Mouse (Mus musculus): ENCODE measurements around the gene Elmsan1. TPM values are rescaled to one million over a fixed set of nuclear protein-coding genes. Genes with fewer than 3 reads are reported as not detected.
A peak's percentile ranks its signal among the peaks of the same experiment; 100 is the strongest.

Gene Elmsan1
- polyA plus RNA-seq, 1 experiment from 2014 or later = 9.0 TPM

DNA sequence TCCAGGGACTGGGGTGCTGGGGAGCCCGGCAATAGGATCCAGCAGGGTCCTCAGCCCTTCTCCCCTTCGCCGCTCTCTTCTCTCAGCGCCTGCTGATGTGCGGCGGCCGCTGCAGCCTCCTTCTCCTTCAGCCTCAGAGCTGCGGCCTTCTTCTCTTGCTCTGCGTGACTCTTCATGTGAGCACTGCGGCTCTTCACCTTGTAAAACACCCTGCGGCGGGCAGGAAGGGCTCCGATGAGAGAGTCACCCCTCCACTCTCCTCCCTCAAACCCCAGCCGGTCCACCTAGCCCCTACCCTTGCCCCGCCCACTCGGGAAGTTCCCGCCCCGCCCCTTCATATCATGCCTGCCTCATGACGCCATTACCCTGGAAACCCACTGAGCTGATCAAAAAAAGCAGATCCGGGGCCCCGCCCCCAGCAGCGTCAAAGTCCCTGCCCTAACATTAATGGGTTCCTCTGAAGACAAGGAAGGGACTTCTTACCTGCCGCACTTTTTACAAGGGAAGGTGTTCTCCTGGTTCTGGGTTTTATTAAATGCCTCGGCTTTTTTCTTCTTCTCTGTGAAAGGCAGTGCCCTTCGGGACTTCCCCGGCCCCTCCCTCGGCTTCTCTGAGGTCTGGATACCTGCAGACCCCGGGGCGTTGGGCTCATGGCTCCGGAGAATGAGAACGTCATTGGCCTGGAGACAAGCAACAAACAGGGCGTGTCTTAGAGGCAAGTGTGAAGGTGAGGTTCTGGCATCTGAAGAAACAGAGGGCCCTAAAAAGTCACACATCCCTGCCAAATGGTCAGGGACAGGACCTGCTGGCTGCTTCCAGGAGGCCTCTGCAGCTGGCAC, 66.1 kb downstream of the Elmsan1 start:
- Histone ChIP-seq H3K27me3 (no peaks in the 10 kb centered on the region), H3K27ac (no peak overlapping the region), H3K4me3 (no peak overlapping the region), H3K4me1 (peaks cover 8% of the 10 kb centered on the region; the same call in 1 of the 2 replicates), H3K9ac (no peak overlapping the region), H3K36me3 (peaks cover 55% of the 10 kb centered on the region), H3K4me2 (replicated peaks) (no peak overlapping the region), H3K9me3 (no peaks in the 10 kb centered on the region)
- ATAC-seq (ENCODE audit: insufficient number of reproducible peaks, insufficient read depth, low FRiP score, low TSS enrichment) = no peak
- WGBS = 79% methylated on average over 32 of the region's 32 CpGs

DNA sequence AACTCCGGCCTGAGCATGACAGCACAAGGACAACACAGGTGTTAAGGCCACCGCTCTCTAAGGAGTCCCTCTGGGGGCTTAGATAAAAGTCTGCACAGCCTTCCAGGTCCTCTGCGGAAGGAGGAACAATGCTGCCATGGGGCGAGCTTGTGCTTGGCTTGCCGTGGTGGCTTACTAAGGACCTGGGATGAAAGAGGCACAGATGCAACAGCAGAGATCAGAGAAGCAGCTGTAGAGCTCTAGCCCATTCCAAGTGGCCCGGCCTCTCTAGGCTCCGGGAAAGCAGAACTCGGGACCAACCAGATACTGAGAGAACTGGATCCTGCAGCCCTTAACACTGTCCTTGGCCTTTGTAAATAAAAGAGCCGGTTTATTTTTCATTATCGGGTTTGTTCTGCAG, 66.8 kb downstream of the Elmsan1 start:
- H3K4me3 ChIP-seq = no peak overlapping the region
- H3K9me3 ChIP-seq = no peaks in the 10 kb centered on the region
- no peak overlapping the region for H3K4me2 ChIP-seq (replicated peaks)
- H3K27me3 ChIP-seq = no peaks in the 10 kb centered on the region
- no peak overlapping the region for H3K27ac ChIP-seq
- no peak for ATAC-seq (ENCODE audit: insufficient number of reproducible peaks, insufficient read depth, low FRiP score, low TSS enrichment)
- H3K4me1 ChIP-seq = peaks cover 8% of the 10 kb centered on the region; the same call in 1 of the 2 replicates
- H3K9ac ChIP-seq = no peak overlapping the region
- H3K36me3 ChIP-seq = peaks cover 53% of the 10 kb centered on the region
- 90% methylated on average over 10 of the region's 10 CpGs for WGBS

DNA sequence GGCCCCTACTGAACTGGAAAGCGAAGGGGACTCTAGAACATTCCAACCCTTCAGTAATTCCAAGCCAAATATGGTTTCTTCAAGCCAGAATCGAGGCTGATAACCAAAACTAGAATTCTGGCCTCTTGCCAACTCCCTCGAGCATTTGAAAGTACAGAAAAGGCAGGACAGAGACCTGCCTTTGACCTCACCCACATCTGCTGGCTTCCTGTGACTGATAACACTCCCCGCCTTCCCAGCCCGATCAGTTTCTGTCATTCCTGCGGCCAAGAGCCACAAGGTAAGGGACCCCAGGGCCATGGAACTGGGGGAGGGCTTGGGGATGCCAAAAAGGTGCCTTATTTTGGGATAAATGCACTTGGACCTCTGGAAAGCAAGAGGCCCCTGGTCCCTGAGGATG, 67.7 kb downstream of the Elmsan1 start:
- Histone ChIP-seq H3K9me3 (no peaks in the 10 kb centered on the region), H3K4me3 (no peak overlapping the region), H3K27ac (no peak overlapping the region), H3K27me3 (no peaks in the 10 kb centered on the region), H3K36me3 (peaks cover 43% of the 10 kb centered on the region), H3K9ac (no peak overlapping the region), H3K4me2 (replicated peaks) (no peak overlapping the region), H3K4me1 (peaks cover 8% of the 10 kb centered on the region; the same call in 1 of the 2 replicates)
- WGBS = 61% methylated on average over 6 of the region's 6 CpGs
- ATAC-seq (ENCODE audit: insufficient number of reproducible peaks, insufficient read depth, low FRiP score, low TSS enrichment) = no peak

DNA sequence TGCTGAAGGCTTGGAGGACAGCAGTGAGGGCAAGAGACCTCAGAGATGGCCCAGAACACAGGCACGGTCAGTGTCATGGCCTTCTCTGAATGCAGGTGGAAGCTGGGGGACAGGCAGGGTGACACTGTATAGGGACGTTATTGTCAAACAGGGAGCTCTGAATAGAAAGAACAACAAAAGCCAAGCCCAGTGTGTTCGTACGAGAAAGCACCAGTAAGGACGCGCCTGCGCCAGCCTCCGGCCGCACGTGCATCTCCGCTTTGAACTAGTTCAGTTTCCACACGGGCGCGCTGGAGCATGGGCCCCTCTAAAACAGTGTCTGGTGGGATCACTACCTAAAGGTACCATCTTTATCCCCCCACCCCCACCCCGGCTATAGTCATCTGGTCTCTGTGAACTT, 68.7 kb downstream of the Elmsan1 start:
- WGBS = 87% methylated on average over 15 of the region's 15 CpGs
- Histone ChIP-seq H3K4me1 (peaks cover 8% of the 10 kb centered on the region; the same call in 1 of the 2 replicates), H3K36me3 (peaks cover 35% of the 10 kb centered on the region), H3K9me3 (no peaks in the 10 kb centered on the region), H3K27ac (no peak overlapping the region), H3K9ac (no peak overlapping the region), H3K27me3 (no peaks in the 10 kb centered on the region), H3K4me3 (no peak overlapping the region), H3K4me2 (replicated peaks) (no peak overlapping the region)
- no peak for ATAC-seq (ENCODE audit: insufficient number of reproducible peaks, insufficient read depth, low FRiP score, low TSS enrichment)

DNA sequence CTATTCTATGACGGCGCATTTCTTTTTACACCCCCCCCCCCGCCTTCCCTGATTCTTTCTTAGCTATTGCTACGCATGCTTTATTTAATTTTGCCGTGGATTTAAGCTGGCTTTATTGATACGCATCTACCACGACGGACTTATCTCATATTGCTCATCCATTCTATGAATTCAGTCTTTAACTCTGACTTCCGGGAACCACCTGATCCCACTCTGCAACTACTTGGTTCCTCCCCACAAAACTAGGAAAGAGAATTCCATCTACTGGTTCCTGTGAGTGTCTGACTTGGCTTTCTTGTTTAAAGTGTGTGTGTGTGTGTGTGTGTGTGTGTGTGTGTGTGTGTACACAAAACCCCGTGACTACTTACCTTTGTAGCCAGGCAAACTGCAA, 70.1 kb downstream of the Elmsan1 start:
- peak overlapping the region; percentile 97 for H3K4me2 ChIP-seq (replicated peaks)
- H3K9ac ChIP-seq = no peak overlapping the region

DNA sequence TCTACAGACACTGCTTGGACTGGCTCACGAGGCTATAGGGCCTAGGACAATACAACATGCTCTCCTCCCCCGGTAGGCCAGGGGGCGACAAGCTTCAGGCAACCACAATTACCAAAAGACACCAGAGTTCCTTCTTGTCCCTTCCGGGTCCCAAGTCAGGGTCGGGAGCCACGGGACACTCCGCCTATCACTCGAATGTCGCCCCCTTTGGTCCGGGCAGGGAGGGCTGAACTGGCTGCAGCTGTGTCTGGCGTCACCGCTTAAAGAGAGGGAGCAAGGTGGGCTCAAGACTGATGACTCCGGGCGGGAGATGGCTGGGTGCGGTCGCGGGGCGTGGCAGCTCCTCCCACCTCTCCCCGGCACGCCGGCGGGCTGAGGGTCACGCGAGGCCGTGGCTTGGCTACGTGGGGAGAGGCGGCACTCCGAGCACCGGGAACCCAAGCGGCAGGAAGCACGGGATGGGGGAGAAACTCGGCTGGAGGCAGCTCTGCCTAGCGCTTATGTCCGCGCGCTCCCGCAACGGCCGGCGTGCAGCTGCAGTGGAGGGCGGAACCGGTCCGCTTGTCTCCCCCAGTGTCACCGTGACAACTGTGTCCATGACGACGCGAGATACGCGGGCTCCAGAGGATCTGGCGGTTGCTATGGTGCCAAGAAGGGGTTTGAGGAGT, 70.6 kb downstream of the Elmsan1 start, which contains the start of gene Pnma1:
Gene Pnma1, minus strand, starts transcription at position 536 of the 668 bp plus-strand sequence.
- ATAC-seq (ENCODE audit: insufficient number of reproducible peaks, insufficient read depth, low FRiP score, low TSS enrichment) = peak; percentile 79
- Histone ChIP-seq H3K9ac (peak within 1 kb of the TSS; percentile 64), H3K27me3 (no peaks in the 10 kb centered on the region), H3K27ac (no peak within 1 kb of the TSS), H3K9me3 (no peaks in the 10 kb centered on the region), H3K4me2 (replicated peaks) (peak within 1 kb of the TSS; percentile 97), H3K4me3 (peak within 1 kb of the TSS; percentile 50), H3K4me1 (peaks cover 8% of the 10 kb centered on the region; the same call in 1 of the 2 replicates), H3K36me3 (peaks cover 21% of the 10 kb centered on the region)
- WGBS = 1% methylated on average over 50 of the region's 50 CpGs

More for the DNA sequence above, 70.1 kb downstream of the Elmsan1 start:
- Histone ChIP-seq H3K27me3 (no peaks in the 10 kb centered on the region), H3K27ac (no peak overlapping the region), H3K9me3 (no peaks in the 10 kb centered on the region), H3K4me1 (peaks cover 8% of the 10 kb centered on the region; the same call in 1 of the 2 replicates), H3K4me3 (peak overlapping the region; percentile 50), H3K36me3 (peaks cover 25% of the 10 kb centered on the region)
- WGBS = 16% methylated on average over 10 of the region's 10 CpGs
- ATAC-seq (ENCODE audit: insufficient number of reproducible peaks, insufficient read depth, low FRiP score, low TSS enrichment) = no peak

DNA sequence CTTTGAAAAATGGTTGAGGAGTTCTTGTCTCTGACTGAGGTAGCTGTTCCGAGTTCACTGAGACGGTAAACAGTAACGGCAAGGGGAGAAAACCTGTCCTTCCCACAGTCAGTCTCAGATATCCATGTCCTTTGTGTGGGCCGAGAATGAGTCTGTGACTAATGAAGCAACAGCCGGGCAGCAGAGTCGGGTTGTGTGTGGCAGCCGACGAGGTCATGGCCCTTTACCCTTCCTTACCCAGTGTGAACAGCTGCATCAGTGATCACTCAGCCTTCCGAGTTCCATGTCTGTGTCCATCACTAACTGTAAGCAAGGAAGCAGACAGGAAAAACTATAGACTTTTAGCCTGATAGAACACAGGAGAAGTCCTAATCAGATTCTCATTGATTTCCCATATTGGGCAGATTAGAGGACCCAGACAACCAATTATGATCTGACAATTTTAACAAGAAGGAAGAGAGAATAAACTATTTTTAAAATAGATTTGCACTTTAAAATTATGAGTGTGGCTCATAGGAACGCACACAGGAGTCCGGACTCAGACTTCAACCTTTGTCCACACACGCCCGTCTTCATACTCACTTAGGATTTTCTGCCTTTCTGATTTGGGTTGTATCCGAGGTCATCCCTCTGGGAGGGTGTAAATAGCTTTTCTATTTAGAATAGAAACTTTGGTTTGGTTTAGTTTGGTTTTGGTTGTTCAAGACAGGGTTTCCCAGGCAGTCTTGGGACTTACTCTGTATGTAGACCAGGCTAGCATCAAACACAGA, 76.2 kb downstream of the Elmsan1 start:
- WGBS = 52% methylated on average over 14 of the region's 14 CpGs
- no peak overlapping the region for H3K4me2 ChIP-seq (replicated peaks)
- H3K27me3 ChIP-seq = no peaks in the 10 kb centered on the region
- H3K4me3 ChIP-seq = no peak overlapping the region
- ATAC-seq (ENCODE audit: insufficient number of reproducible peaks, insufficient read depth, low FRiP score, low TSS enrichment) = no peak
- H3K27ac ChIP-seq = no peak overlapping the region
- no peak overlapping the region for H3K9ac ChIP-seq
- no peaks in the 10 kb centered on the region for H3K4me1 ChIP-seq
- H3K36me3 ChIP-seq = peaks cover 19% of the 10 kb centered on the region
- no peaks in the 10 kb centered on the region for H3K9me3 ChIP-seq

DNA sequence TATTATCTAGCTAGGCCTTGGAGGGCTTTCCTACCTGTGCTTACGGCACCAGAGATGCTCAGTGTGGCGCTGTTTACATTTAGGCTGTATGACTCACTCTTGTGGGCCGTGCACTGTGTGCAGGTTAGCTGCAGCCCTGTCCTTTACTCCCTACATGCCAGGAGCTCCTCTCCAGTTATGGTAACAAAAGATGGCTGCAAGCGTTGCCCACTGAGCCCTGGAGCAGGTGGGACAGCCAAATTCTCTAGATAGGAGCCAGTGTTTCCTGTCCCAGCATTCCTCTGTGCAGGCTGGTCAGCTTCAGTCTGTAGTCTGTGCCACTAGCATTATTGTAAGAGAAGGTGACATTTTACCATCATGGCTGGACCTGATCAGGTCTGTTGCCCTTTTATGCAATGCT, 77.4 kb downstream of the Elmsan1 start:
- Histone ChIP-seq H3K9ac (no peak overlapping the region), H3K4me1 (no peaks in the 10 kb centered on the region), H3K36me3 (peaks cover 30% of the 10 kb centered on the region), H3K4me3 (no peak overlapping the region), H3K27me3 (no peaks in the 10 kb centered on the region), H3K9me3 (no peaks in the 10 kb centered on the region), H3K4me2 (replicated peaks) (no peak overlapping the region), H3K27ac (no peak overlapping the region)
- no peak for ATAC-seq (ENCODE audit: insufficient number of reproducible peaks, insufficient read depth, low FRiP score, low TSS enrichment)
- 81% methylated on average over 4 of the region's 4 CpGs for WGBS

DNA sequence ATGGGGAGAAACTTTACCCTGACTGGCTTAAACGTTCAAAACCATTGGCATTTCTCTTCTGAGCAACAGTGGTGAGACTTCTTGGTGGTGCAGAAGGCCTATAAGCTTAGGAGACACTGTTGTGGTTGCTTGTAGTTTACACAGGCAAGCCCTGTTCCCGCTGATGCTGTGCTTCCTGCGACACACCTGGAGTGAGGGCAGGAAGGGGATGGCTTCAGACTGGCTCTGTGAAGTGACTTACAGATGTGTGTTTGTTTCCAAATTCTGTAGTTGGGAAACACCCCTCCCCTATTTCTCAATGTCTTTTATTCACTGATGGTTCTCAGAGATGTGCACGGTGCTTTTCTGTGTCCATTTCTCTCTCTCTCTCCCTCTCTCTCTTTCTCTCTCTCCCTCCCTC, 78.5 kb downstream of the Elmsan1 start:
- peaks cover 30% of the 10 kb centered on the region for H3K36me3 ChIP-seq
- no peaks in the 10 kb centered on the region for H3K4me1 ChIP-seq
- WGBS = 62% methylated on average over 4 of the region's 4 CpGs
- no peak overlapping the region for H3K4me2 ChIP-seq (replicated peaks)
- H3K9me3 ChIP-seq = no peaks in the 10 kb centered on the region
- no peak overlapping the region for H3K4me3 ChIP-seq
- H3K27ac ChIP-seq = no peak overlapping the region
- H3K9ac ChIP-seq = no peak overlapping the region
- no peak for ATAC-seq (ENCODE audit: insufficient number of reproducible peaks, insufficient read depth, low FRiP score, low TSS enrichment)
- H3K27me3 ChIP-seq = no peaks in the 10 kb centered on the region

DNA sequence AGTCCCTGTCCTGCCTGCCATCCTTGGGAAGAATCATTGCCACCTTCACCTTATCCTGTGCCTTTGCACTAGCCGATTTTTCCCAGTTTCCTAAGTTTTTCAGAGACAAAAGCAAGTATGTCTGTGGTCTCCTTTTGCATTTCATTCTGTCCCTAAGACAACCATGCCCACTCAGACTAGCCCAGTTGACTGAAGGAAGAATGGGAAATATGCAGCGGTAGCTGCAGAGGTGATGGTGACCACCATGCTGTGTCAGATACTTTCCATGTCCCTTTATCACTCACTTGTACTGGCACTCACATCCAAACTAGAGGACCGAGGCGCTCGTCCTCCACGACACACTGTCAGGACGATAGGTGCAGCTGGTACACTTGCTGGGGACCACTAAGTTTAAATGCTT, 81.5 kb downstream of the Elmsan1 start:
- Histone ChIP-seq H3K4me2 (replicated peaks) (no peak overlapping the region), H3K27ac (no peak overlapping the region), H3K4me3 (no peak overlapping the region), H3K36me3 (peaks cover 31% of the 10 kb centered on the region), H3K9ac (no peak overlapping the region), H3K27me3 (no peaks in the 10 kb centered on the region), H3K4me1 (no peaks in the 10 kb centered on the region), H3K9me3 (no peaks in the 10 kb centered on the region)
- no peak for ATAC-seq (ENCODE audit: insufficient number of reproducible peaks, insufficient read depth, low FRiP score, low TSS enrichment)
- 90% methylated on average over 7 of the region's 7 CpGs for WGBS

DNA sequence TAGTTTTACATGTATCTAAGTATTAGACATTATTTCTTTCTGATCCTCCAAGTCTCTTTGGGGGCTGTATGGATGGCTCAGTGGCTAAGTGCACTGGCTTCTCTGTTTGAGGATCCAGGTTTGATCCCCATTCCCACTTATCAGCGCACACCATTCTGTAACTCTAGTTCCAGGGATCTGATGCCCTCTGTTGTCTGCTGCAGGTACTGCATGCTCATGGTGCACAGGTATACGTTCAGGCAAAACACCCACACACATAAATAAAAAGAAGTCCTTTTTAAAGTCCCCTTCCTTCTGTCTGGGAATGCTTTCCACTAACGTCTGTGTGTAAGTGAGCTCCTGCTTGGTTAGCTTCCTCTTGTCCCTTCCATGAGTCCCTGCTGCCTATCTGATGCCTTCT, 86.4 kb downstream of the Elmsan1 start:
- no peak for ATAC-seq (ENCODE audit: insufficient number of reproducible peaks, insufficient read depth, low FRiP score, low TSS enrichment)

More for the DNA sequence above, 86.4 kb downstream of the Elmsan1 start:
- no peak overlapping the region for H3K9ac ChIP-seq
- H3K4me2 ChIP-seq (replicated peaks) = no peak overlapping the region
- H3K9me3 ChIP-seq = no peaks in the 10 kb centered on the region
- no peaks in the 10 kb centered on the region for H3K27me3 ChIP-seq
- H3K4me1 ChIP-seq = no peaks in the 10 kb centered on the region
- H3K27ac ChIP-seq = no peak overlapping the region
- 70% methylated on average over 3 of the region's 3 CpGs for WGBS
- peaks cover 38% of the 10 kb centered on the region for H3K36me3 ChIP-seq
- H3K4me3 ChIP-seq = no peak overlapping the region
